Mouse (Mus musculus) lung, postnatal 25 days (tissue): ENCODE data around the gene Capn12.
A peak's percentile ranks its signal among the peaks of the same experiment; 100 is the strongest.

Source experiments
- DNase-seq: peaks from one replicate; pipeline ENCODE4 v3.0.0; 2022; ENCODE audit warnings: low spot score

The Capn12 gene

DNA sequence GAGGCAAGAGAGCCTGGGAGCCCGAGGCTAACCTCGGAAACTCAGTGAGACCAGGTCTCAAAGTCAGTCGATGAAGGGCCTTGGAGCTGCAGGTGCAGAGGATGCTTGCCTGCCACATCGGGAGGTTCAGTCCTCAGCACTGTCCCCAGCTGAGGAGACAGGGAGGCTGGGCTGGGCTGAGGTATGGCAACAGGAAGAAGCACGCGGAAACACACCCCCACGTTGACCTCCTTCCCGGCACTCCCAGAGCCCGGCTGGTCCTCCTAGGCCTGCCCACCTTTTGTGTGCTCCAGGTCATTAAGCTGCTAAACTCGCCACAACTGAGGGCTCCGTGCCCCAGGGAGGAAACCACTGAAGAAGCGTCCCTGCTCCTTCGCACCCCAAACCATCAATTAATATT is at the start of gene Capn12:
Gene Capn12 (plus strand): TSS at position 224 of the 400 bp plus-strand sequence.
- no peak for DNase-seq

DNA sequence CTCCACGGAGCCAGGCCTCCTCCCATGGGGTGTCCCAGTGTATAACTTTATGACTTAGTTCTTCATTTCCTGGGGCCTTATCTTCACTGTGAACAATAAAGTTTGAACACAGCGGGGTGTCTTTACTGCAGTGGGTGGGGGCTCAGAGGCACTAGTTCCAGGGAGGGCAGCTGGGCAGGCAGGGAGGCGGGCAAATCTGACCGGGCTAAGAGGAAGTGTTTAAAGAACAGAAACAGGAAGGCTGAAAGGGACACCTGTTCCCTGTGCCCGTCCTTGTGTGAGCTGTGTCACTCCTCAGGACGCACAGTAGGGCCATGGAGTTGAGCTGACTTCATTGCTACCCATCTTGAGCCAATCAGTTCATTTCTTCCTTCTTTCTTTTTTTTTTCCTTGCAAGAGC is 49.1 kb upstream of the Capn12 start:
- DNase-seq, result no peak

DNA sequence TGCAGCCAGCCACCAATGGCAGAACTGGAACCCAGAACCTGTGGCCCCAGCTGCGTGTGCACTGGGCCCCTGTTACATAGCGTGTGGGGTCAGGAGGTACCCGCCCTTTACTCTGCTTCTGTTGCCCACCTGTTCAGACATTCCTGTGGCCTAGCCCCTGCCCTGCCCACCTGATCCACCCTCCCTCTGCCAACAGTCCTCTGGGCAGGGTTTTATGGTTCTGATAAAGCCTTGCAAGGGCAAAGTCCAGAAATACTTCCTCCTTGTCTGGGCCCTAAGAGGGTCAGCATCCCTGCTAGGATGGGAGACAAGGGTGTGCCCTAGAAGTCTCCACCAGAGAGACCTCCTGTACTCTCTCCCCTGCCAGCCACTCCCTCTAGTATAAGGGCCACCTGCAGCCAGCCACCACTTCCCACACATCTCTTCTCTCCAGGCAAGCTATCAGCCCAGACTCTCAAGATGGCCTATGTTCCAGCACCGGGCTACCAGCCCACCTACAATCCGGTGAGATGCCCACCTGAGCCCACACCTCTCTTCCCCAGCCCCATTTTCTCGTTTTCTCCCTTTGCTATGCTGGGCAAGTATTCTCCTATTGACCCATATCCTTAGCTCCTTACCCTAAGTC is 47.4 kb upstream of the Capn12 start, which contains the start of gene Lgals4:
Gene Lgals4 (plus strand): TSS at position 132 of the 625 bp plus-strand sequence.
- no peak for DNase-seq

DNA sequence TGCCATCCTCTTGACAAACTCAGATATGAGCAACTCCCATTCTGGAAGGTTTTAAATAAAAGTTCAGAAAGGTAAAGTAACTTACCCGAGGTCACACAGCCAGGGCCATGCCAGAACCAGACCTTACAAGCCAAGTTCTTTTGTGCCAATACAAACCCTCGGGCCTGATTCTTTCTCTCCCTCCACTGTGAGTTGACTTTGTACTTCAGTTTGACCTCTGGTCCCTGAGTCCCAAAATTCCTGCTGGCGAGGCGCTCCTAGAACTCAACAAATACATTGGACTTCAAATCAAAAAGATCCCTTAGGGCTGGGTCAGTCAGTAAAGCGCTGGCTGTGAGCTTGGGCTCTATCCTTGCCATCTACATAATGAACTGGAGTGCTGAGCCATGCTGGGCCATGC is 44.3 kb upstream of the Capn12 start:
- DNase-seq, result no peak

DNA sequence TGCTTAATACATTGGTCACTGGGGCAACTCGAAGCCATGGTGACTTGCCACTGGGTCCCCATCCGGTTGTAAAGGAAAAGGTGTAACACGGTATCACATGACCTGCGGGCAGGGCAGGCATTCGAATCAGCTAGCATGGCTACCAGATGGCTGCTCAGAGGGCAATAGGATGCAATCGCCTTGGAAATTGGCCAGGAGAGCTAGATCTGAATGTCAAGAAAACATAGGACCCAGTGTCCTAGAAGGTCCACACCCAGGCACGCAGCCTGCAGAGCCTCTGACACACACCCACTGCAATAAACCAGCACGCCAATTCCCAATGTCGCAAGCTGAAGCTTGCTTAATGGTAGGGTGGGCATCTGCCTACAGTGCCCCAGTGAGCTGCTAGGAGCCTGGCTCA is 42.9 kb upstream of the Capn12 start:
- peak; percentile 51 for DNase-seq

DNA sequence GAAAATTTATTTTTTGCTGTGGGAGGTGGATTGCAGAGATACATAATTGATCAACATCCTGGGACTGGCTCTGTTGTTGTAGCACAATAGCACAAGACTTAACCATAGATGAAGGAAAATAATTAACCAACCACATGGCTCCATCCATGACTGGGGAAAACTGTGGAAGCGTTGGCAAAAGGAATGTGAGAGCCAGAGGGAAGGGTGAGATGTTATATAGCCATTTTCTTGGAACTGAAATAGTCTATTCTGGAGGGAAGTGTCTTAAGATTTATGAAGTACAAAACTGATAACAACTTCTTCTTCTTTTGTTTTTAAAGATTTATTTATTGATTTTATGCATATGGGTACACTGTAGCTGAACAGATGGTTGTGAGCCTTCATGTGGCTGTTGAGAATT is 33.9 kb upstream of the Capn12 start:
- DNase-seq, result no peak

DNA sequence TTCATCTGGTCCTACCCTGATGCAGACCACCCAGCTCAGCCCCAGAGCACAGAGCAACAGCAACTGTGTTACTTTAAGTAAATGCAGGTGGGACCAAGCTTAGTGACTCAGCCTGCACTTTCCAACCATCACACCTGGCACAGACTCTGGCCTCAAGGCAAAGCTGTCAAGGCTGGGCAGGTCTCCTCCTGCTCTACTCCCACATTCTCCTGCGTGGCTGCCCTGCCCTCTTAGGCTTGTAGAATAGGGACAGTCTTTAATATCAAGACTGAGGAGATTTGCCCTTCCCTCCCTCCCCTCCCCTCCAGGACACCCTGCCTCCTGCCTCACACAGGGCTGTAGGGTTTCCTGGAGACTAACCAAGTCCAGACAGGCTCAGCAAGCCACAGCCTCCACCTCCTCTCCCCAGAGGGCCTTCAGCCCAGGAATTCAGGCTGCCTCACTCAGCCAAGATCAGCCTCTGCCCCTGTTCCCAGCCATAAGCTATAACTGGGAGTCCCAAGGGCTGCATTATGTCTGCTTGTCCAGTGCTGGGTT is 31.5 kb upstream of the Capn12 start:
- DNase-seq, result no peak

DNA sequence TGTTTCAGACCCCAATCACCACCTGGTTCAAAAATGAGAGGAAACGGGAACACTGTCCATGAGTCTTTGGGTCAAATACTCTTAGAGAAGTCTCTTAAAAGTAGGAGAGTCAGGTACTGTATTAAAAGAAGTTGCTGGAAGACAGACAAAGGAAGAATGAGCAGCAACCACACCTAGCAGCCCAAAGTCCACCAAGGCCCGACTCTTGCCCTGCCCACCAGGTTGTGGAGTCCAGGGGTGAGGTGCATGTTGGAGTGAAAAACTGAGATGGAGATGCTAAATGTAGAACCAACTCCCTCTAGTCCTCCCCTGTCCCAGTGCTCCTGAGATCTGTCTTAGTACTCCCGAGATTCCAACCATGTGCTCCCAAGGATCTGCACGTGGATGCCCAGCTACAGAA is 30.6 kb upstream of the Capn12 start:
- no peak for DNase-seq

DNA sequence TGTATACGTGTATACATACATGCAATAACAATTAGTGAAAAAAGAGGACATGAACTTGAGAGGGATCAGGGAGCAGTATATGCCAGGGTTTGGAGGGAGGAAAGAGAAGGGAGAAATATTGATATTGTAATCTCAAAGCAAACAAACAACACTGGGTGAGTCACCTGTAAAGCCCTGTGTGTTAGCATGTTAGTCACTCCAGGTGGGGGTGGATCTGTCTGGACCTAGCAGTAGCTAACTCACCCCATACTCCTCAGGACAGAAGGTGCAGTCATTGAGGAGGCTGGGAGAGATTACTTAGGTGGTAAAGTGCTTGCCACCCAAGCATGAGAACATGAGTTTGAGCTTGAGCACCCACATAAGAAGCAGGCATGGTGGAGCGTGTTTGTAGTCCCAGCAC is 21.3 kb upstream of the Capn12 start:
- no peak for DNase-seq

DNA sequence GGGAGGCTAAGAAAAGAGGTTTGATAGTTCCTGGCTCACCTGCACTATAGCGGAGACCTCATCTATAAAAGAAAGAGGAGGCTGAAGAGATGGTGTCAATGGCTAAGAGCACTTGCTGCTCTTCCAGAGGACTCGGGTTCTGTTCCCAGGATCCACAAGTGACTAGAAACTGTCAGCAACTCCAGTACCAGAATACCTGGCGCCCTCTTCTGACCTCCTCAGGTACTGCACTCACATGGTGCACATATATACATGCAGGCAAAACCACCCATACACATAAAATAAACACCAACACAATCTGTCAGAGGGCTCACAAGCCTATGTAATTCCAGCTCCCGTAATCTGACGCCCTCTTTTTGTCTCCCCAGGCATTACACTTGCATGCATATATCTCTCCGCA is 20.3 kb upstream of the Capn12 start:
- DNase-seq, result no peak

DNA sequence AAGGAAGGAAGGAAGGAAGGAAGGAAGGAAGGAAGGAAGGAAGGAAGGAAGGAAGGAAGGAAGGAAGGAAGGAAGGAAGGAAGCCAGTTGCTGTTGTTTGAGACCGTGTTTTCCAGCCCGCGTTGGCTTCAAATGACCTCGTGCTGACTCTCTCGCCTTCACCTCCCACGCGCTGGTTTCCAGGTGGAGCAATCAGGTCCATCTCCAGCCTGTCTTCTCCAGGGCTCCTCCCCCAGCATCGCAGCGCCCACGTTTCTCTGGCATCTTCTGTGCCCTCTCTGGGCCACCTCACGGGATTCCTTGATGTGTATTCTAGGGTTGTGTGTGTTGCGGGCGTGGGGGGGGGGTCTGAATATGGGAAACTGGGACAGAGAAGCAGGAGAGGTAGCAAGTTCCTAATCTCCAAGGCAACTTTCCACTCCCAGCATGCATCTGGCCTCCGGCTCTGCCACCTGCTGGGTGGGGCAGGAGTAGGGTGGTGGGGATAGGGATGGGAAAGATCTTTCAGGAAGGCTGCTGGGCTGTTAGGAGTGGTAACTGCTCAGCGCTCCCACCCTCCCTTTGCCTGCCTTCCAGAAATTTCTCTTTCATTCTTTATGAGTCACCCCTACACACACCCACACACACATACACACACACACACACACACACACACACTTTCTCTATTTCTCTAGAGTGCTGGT is 18.3 kb upstream of the Capn12 start:
- no peak for DNase-seq

DNA sequence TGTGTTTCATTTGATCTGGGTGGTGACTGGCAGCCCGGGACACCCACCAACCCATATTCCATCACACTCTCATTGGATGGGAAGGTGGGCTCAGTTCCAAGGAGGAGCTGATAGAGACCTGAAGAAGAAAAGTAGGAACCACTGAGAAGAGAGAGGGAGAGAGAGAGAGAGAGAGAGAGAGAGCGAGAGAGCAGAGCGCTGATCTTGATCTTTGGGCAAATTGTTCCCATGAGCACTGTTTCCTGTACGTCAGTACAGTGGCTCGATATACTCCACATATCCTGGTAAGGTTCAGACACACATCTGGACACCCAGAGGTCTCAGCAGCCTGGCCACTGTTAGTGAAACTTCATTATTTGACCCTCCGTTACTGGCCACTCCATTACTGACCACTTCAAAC is 17.7 kb upstream of the Capn12 start, which contains the start of gene Lgals7:
Gene Lgals7 (plus strand): TSS at position 314 of the 400 bp plus-strand sequence.
- DNase-seq, result no peak

DNA sequence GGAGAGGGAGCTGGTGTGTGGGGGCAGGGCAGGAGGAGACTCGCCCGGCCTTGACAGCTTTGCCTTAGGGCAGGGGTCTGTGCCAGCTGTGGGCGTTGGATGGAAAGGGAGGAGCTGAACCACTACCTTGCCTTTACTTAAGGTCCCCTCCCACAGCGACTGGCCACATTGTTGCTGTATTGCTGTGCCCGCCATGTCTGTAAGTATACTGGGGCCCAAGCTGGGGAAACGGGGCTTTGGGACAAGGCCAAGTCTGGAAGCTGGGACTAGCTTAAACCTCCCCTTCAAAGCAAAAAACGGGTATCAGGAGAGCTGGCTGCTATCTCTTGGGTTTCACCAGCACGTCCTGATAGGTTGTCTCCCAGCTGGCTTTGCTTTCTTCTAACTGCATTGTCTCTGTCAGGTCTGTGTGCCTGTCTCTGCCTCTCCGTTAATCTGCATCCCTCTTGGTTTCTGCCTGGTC is 16.9 kb upstream of the Capn12 start:
- no peak for DNase-seq

DNA sequence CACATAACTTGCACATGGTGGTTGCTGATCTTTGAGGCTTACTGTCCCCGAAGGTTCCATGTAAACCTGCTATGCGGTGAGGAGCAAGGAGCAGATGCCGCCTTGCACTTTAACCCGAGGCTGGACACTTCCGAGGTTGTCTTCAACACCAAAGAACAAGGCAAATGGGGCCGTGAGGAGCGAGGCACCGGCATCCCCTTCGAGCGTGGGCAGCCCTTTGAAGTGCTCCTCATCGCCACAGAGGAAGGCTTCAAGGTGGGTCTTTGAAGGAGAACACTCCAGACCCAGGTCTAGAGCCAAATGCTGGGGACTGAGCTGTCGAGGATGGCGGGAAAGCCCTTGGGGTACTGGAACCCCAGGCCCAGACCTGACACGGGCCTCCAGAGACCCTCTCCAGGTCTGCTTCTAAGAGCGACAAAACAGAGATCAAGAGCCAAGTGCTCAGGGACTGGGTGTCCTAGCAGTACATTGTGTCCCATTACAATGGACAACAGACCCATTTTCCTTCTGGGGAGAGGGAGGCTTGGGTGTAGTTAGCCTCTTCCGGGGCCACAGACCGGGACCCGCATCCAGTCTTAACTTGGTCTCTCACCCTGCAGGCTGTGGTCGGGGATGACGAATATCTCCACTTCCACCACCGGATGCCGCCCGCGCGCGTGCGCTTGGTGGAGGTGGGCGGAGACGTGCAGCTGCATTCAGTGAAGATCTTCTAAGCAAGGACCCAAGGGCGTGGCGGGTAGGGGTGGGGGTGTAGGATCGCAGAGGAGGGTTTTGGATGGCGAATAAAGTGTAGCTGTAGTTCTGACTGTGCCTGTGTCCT is 15.5 kb upstream of the Capn12 start:
- DNase-seq, result peak; percentile 91

DNA sequence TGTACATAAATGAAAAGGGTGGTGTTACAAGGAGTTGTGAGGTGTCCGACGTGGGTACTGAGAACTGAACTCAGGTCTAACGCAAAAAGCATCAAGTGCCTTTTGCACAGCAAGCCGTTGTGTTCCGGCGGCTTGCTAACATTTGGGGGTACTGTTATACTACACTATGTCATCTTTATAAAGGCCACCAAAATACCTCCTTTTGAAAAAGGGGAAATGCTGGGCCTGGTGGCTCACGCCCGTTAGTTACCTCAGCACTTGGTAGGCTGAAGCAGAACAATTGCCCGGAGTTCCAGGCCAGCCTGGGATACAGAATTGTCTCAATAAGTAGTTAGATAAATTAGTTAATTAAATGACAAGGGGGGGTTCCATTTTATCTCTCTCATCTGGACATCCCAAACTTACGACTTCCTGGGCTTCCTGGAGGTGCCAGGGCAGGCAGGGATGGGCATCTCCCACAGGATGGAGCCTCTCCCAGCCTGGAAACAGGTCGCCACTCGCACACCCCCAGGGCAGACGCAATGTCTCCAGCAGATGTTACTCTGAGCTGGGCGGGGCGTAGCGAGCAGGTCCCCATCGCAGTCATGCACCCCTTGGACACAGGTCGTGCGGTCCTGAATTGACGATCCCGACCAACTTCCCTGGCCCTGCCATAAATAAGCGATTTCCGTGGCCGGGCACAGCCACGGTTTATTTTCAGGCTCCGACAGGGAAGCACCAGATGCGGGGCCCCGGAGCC is 14.3 kb upstream of the Capn12 start:
- peak; percentile 9 for DNase-seq

DNA sequence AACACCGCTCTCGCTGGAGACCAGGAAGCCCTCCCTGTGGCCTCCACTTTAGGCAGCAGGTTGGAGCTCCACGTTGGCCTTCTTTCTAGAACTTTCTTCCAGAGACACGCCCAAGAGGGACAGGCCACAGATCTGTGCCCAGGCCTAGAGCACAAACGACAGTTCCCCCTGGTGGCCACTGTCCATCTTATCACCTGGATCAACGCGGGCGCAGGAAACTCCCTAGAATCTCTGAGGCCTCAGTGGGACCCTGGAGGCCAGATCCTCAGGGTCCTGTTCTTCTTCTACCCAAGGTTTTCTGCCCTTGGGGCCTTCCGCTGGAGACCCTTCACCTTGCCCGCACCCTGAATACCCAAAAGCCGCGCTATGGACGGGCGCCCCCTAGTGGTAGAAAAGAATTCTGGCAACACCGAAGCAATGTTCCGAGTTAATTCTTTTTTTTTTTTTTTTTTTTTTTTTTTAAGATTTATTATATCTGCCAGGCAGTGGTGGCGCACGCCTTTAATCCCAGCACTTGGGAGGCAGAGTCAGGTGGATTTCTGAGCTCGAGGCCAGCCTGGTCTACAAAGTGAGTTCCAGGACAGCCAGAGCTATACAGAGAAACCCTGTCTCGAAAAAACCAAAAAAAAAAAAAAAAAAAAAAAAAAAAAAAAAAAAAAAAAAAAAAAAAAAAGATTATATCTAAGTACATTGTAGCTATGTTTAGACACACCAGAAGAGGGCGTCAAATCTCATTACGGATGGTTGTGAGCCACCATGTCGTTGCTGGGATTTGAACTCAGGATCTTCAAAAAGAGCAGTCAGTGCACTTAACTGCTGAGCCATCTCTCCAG is 13.5 kb upstream of the Capn12 start:
- peak; percentile 79 for DNase-seq

DNA sequence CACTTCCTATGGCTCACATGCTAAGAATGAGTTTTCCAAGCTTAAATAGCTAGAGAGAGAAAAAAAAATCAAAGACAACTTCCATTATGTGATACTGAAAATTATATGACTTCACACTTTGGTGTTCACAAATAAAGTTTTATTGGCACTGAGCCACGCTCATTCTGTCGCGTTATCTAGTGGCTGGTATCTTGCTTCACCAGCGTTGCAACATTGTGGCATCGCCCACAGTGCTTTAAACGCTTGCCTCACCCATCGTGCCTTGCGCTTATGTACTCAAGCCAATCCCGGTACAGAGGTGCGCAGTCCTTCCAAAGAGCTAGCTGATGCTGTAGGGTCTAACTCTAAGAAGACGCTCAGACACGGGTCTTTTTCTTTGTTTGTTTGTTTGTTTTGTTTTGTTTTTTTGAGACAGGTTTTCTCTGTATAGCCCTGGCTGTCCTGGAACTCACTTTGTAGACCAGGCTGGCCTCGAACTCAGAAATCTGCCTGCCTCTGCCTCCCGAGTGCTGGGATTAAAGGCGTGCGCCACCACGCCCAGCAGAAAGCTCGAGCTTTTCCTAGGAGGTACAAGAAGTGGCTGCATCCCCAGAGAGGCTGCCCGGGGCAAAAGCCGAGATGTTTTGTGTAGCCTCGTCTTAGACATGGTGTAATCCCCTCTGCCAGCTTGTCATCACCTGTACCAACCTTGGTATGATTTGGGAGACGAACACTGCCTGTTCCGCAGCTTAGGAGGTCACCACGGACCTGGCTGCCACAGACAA is 10.1 kb upstream of the Capn12 start:
- DNase-seq, result no peak

DNA sequence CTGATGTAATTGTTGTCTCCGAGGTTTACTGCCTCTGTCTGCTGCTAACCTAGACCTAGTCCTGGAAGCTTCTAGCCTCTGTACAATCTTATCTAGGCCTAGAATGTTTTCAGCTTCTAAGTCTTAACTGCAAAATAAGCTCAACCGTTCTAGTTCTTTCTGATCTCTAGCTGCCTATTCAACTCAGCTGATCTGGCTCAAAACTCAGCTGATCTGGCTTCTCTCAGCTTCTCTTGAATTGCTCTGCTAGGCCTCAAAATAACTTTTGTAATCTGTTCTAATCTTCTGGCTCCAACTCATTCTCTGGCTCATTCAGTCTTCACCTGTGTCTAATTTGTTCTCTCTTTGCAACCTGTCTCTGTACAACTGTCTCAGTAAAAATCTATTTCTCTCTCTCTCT is 6.7 kb upstream of the Capn12 start:
- no peak for DNase-seq

DNA sequence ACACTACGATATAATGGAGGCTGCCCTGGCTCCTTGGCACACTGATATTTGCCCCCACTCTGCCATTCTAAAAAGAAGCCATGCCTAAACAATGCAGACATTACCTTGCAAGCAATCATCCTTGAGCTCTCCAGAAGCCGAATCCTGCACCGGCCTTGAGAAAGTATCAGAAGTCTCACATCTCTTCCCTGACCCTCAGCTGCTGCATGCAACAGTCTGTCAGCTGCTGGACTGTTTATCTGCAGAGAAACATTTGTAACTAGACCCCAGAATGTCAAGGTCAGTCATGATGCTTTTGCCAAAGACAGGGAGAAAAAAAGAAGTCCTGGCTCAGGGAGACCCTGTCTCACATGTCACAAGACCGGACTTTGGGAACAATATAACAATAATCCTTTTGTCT is 5.1 kb upstream of the Capn12 start:
- DNase-seq, result no peak

DNA sequence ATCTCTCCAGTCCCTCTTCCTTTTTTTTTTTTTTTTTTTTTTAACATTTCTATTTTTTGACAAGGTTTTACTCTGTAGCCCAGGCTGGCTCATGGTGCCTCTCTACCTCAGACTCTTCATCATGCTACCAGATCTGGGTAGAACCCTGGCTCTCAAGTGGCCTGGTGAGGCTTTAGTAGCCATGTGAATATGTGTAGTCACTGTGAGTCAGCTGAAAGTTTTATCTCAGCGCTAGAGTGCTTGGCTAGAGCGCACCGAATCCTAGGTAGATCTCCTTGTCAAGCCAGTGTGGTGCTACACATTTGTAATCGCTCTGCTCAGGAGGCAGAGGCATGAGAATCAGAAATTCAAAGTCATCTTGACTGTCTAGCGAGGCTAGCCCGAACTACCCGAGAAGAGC is 4.1 kb upstream of the Capn12 start:
- no peak for DNase-seq
